ENCODE assay signal across 8 mouse cellular contexts in genomic region chr6:128424269-128425019, GRCm38 (mm10). TPM values are rescaled to one million over a fixed set of nuclear protein-coding genes. Genes with fewer than 3 reads are reported as not detected.
DNase-seq lines count a peak whose midpoint lies in the region; ATAC-seq lines count a peak whose summit lies in the region.

Gene Itfg2, minus strand, starts transcription at chr6:128424931.

- peak within 1 kb of the TSS; percentile 86 for H3K9ac ChIP-seq in hindbrain, embryonic 15.5 days

- H3K4me2 ChIP-seq in hindbrain, embryonic 15.5 days: peak within 1 kb of the TSS; percentile 72

- H3K27ac ChIP-seq in hindbrain, embryonic 15.5 days (replicated peaks): peak within 1 kb of the TSS; percentile 100

- DNase-seq in R1 (ENCODE audit: low read depth, low spot score): peak; percentile 97
- peak; percentile 97 to 98 for DNase-seq in cerebellum, postnatal 25 days
- DNase-seq in frontal cortex, postnatal 36 days (ENCODE audit: low spot score in 2 of 2): peak; percentile 97 to 98
- DNase-seq in left cerebral cortex, adult 11 months (ENCODE audit: low spot score): peak; percentile 91
- DNase-seq in lung, postnatal 4 days: peak; percentile 96 to 97
- peak; percentile 97 for DNase-seq in retina, postnatal 7 days (ENCODE audit: low read depth, low spot score)
- DNase-seq in urinary bladder, adult 2 months (ENCODE audit: low spot score): peak; percentile 93

- H3K27me3 ChIP-seq in hindbrain, embryonic 15.5 days: no peaks in the 10 kb centered on the region

- H3K36me3 ChIP-seq in hindbrain, embryonic 15.5 days: peaks cover 13% of the 10 kb centered on the region

- WGBS in hindbrain, embryonic 15.5 days: under 1% methylated on average over 42 of the region's 42 CpGs

- peak; percentile 96 for ATAC-seq in hindbrain, embryonic 15.5 days (ENCODE audit: low FRiP score, low read depth)

- H3K9me3 ChIP-seq in hindbrain, embryonic 15.5 days: no peaks in the 10 kb centered on the region

- peak within 1 kb of the TSS; percentile 70 for H3K4me3 ChIP-seq in hindbrain, embryonic 15.5 days

- H3K4me1 ChIP-seq in hindbrain, embryonic 15.5 days (replicated peaks): peaks cover 8% of the 10 kb centered on the region

RNA-seq across cellular contexts. Expression of gene Itfg2, which starts in this region (rescaled TPM):
- polyA plus RNA-seq in hindbrain, embryonic 15.5 days (2015; fragmentation: Nextera tagmentation; extraction: Ambion mirVana): 43.9 and 45.2 TPM in 2 replicates
- polyA plus RNA-seq in urinary bladder, adult 2 months (2012; rRNA removed): 10.9 and 15.7 TPM in 2 replicates

Comparison
In these comparisons a context has a peak if more than half of its experiments do, and no peak if none do; other contexts are left out.
1. Peak in every context shown above with its lines: DNase-seq, ATAC-seq, H3K4me3 ChIP-seq and H3K27ac ChIP-seq.